Mouse (Mus musculus): Measurements from ENCODE around the gene Tmem88b.

DNA sequence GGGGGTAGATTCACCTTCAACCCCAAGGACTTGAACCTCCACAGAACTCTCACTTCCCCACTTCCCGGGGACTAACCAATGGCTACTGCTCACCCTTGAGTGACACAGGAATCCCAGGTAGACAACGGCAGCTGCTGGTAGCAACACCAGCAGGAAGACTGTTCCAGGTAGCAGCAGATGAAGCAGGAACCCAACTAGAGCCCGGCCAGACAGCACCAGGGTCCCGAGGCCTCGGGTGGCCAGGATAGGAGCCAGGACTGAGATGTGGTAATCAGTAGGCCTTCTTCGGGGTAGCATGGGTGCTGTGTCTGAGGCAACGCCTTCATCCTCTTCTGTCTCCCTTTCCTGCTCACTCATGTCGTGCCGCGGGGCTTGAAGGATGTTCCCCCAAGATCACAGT lies 428 bp downstream of the Tmem88b start:
- TF ChIP-seq CTCF (IDR thresholded peaks at IDR 0.05; ENCODE audit: control insufficient read depth, insufficient read depth, insufficient read length) (no peak), MYOD1 (IDR thresholded peaks at IDR 0.05; ENCODE audit: control insufficient read depth, insufficient read length, low read depth) (no peak)
